Mouse (Mus musculus) CD4-positive, CD25-positive, alpha-beta regulatory T cell (primary cell): ENCODE data around the gene P2ry10. TPM values are rescaled to one million over a fixed set of nuclear protein-coding genes. Genes with fewer than 3 reads are reported as not detected.

Source experiments
- polyA plus RNA-seq: library from polyadenylated mRNA; unstranded; fragments of 100-300 nt; shearing (Covaris generic); gene quantifications from one replicate; pipeline ENCODE4 v1.2.1, GENCODE M21; 2017

Gene P2ry10
- polyA plus RNA-seq: 64.9 TPM

DNA sequence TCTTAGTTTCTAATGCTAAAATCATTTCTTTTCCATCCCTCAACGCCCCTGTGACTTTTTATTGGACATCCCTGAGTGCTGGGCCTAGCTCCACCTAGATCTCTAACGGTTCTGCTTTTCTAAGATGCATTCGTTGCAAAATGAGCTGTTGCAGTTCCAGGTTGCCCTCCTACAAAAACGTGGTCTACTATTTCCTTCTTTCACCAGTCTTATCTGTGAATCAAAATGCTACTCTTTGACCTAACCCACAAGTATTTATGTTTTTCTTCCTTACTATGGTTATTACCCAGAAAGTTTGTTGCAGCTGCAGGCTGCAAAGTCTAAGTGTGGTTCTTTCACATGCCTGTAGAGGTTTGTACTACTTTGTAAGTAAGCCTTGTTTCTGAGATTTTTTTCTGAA is at the start of gene P2ry10:
P2ry10 (plus strand) TSS at position 316 of the 400 bp plus-strand sequence.

DNA sequence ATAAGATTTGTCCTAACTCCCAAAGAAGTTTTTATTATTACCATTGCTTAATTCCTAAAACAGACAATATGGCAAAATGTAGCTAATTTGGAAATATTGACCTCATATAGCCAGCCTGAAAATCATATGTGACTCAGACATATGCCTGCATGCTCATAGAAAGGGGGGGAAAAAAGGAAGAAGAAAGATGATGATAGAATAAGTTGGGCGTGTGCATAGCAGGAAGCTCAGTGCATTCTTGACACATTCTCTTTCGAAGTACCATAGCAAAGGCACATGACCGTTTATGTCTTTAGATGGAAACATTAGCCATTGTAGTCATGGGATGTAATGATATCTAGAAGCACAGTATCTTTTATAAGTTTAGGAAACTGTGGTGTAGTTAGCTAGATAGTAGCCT is 60.4 kb downstream of the P2ry10 start, which contains the start of gene P2ry10b:
P2ry10b (plus strand) TSS at position 247 of the 400 bp plus-strand sequence.

Other genes with a start within 250 kb of the P2ry10 start
- gene Rtl3, start 247.8 kb upstream of the P2ry10 start, polyA plus RNA-seq: 0.06 TPM
- gene Lpar4, start 167.9 kb upstream of the P2ry10 start, polyA plus RNA-seq: not detected
- gene P2ry10b, start 60.4 kb downstream of the P2ry10 start, polyA plus RNA-seq: 8.2 TPM
- 78.6 TPM for gene Gpr174, start 167.4 kb downstream of the P2ry10 start, polyA plus RNA-seq